Mouse (Mus musculus) duodenum, adult 2 months (tissue): Measurements from ENCODE around the gene Nup188. TPM values are rescaled to one million over a fixed set of nuclear protein-coding genes. Genes with fewer than 3 reads are reported as not detected.

Experiments
- polyA plus RNA-seq: library from polyadenylated mRNA; depleted of rRNA; stranded (reverse); fragments of >200 nt; gene quantifications from 2 replicates; pipeline ENCODE4 v1.2.3, GENCODE M21; 2012; ENCODE audit warnings: low replicate concordance; rRNA removed

The Nup188 gene
- 27.0 and 29.2 TPM in 2 replicates for polyA plus RNA-seq

GRCm38 (mm10) chr2:30286192-30287026, at the start of gene Nup188, which contains the start of gene Dolk:
Gene Nup188, plus strand, starts transcription at chr2:30286397.
Gene Dolk, minus strand, starts transcription at chr2:30286334.

GRCm38 (mm10) chr2:30237199-30237880, 48.9 kb upstream of the Nup188 start, which contains the start of gene Lrrc8a:
Gene Lrrc8a, plus strand, starts transcription at chr2:30237715.

GRCm38 (mm10) chr2:30240267-30240666, 45.9 kb upstream of the Nup188 start, which contains the start of gene Gm28035:
Gene Gm28035, plus strand, starts transcription at chr2:30240567.

GRCm38 (mm10) chr2:30265767-30266253, 20.4 kb upstream of the Nup188 start, which contains the start of gene Phyhd1:
Gene Phyhd1, plus strand, starts transcription at chr2:30266203.

GRCm38 (mm10) chr2:30280743-30281142, 5.5 kb upstream of the Nup188 start, which contains the start of gene Gm28038:
Gene Gm28038, plus strand, starts transcription at chr2:30281043.

GRCm38 (mm10) chr2:30358533-30359531, 72.6 kb downstream of the Nup188 start, which contains the start of gene Sh3glb2:
Gene Sh3glb2, minus strand, starts transcription at chr2:30359337.

GRCm38 (mm10) chr2:30363773-30364650, 77.8 kb downstream of the Nup188 start, which contains the start of gene Miga2:
Gene Miga2, plus strand, starts transcription at chr2:30364233.

GRCm38 (mm10) chr2:30392114-30392576, 105.9 kb downstream of the Nup188 start, which contains the start of gene Dolpp1:
Gene Dolpp1, plus strand, starts transcription at chr2:30392254.

Other genes with a start within 250 kb of the Nup188 start
- gene Wdr34, start 237.5 kb upstream of the Nup188 start, polyA plus RNA-seq = 9.6 and 10.9 TPM in 2 replicates
- gene Set, start 229.0 kb upstream of the Nup188 start, polyA plus RNA-seq = 38.4 and 44.9 TPM in 2 replicates
- 7.9 and 10.0 TPM in 2 replicates for gene Pkn3, start 208.7 kb upstream of the Nup188 start, polyA plus RNA-seq
- 92.1 and 211 TPM in 2 replicates for gene Zdhhc12, start 192.7 kb upstream of the Nup188 start, polyA plus RNA-seq
- gene Zer1, start 161.8 kb upstream of the Nup188 start, polyA plus RNA-seq = 37.7 and 41.5 TPM in 2 replicates
- gene Tbc1d13, start 152.7 kb upstream of the Nup188 start, polyA plus RNA-seq = 75.7 and 94.3 TPM in 2 replicates
- 88.4 and 254 TPM in 2 replicates for gene Endog, start 114.9 kb upstream of the Nup188 start, polyA plus RNA-seq
- gene Spout1, start 107.9 kb upstream of the Nup188 start, polyA plus RNA-seq = 19.1 and 20.7 TPM in 2 replicates
- 33.7 and 56.0 TPM in 2 replicates for gene Kyat1, start 80.5 kb upstream of the Nup188 start, polyA plus RNA-seq
- gene Lrrc8a, start 48.7 kb upstream of the Nup188 start, polyA plus RNA-seq = 15.3 and 19.6 TPM in 2 replicates
- 2.6 and 3.4 TPM in 2 replicates for gene Gm28035, start 45.8 kb upstream of the Nup188 start, polyA plus RNA-seq
- gene Phyhd1, start 20.2 kb upstream of the Nup188 start, polyA plus RNA-seq = 4.4 and 5.9 TPM in 2 replicates
- not detected in 2 replicates for gene Gm28038, start 5.4 kb upstream of the Nup188 start, polyA plus RNA-seq
- gene Dolk, start 63 bp upstream of the Nup188 start, polyA plus RNA-seq = 14.6 and 20.2 TPM in 2 replicates
- 149 and 156 TPM in 2 replicates for gene Sh3glb2, start 72.9 kb downstream of the Nup188 start, polyA plus RNA-seq
- 45.6 and 46.8 TPM in 2 replicates for gene Miga2, start 77.8 kb downstream of the Nup188 start, polyA plus RNA-seq
- 157 and 199 TPM in 2 replicates for gene Dolpp1, start 105.9 kb downstream of the Nup188 start, polyA plus RNA-seq
- 263 and 268 TPM in 2 replicates for gene Crat, start 129.4 kb downstream of the Nup188 start, polyA plus RNA-seq
- 138 and 167 TPM in 2 replicates for gene Ptpa, start 129.6 kb downstream of the Nup188 start, polyA plus RNA-seq
- gene Ier5l, start 187.8 kb downstream of the Nup188 start, polyA plus RNA-seq = 8.5 and 16.1 TPM in 2 replicates